Mouse (Mus musculus): Measurements from ENCODE around the gene Rftn1. TPM values are rescaled to one million over a fixed set of nuclear protein-coding genes. Genes with fewer than 3 reads are reported as not detected.

Rftn1 gene
- total and polyA plus RNA-seq, 2 experiments = 2.6 to 3.1 TPM

- DNase-seq (ENCODE audit: extremely low read depth, low read depth, low spot score) = no peak
- Histone ChIP-seq H3K27ac (replicated peaks; ENCODE audit: insufficient read depth, low read depth, low read length) (no peak overlapping the region), H3K9ac (ENCODE audit: low read depth, low read length) (no peak overlapping the region), H3K27me3 (ENCODE audit: control insufficient read depth, insufficient read depth, low read length) (no peaks in the 10 kb centered on the region), H3K4me1 (ENCODE audit: control insufficient read depth, insufficient read depth, low read length) (no peaks in the 10 kb centered on the region), H3K36me3 (ENCODE audit: control insufficient read depth, insufficient read depth, low read length) (no peaks in the 10 kb centered on the region), H3K4me3 (ENCODE audit: insufficient read depth, low read depth, low read length) (no peak overlapping the region), H3K79me2 (ENCODE audit: control insufficient read depth, insufficient read depth, low read length) (no peaks in the 10 kb centered on the region)
- 86% methylated on average over 14 of the region's 14 CpGs for WGBS
- no peak for TF ChIP-seq CTCF (IDR thresholded peaks at IDR 0.05; ENCODE audit: low read depth, low read length)
- no peak for TF ChIP-seq POLR2A (IDR thresholded peaks at IDR 0.05; ENCODE audit: extremely low read depth, insufficient read depth, low read length)
These were observed 153.6 kb downstream of the Rftn1 start for GRCm38 (mm10) chr17:50036751-50037385.

- TF ChIP-seq CTCF (IDR thresholded peaks at IDR 0.05; ENCODE audit: low read depth, low read length) (no peak), POLR2A (IDR thresholded peaks at IDR 0.05; ENCODE audit: extremely low read depth, insufficient read depth, low read length) (no peak)
- Histone ChIP-seq H3K36me3 (ENCODE audit: control insufficient read depth, insufficient read depth, low read length) (no peaks in the 10 kb centered on the region), H3K27ac (replicated peaks; ENCODE audit: insufficient read depth, low read depth, low read length) (no peak overlapping the region), H3K79me2 (ENCODE audit: control insufficient read depth, insufficient read depth, low read length) (no peaks in the 10 kb centered on the region), H3K4me3 (ENCODE audit: insufficient read depth, low read depth, low read length) (no peak overlapping the region), H3K27me3 (ENCODE audit: control insufficient read depth, insufficient read depth, low read length) (no peaks in the 10 kb centered on the region), H3K4me1 (ENCODE audit: control insufficient read depth, insufficient read depth, low read length) (no peaks in the 10 kb centered on the region), H3K9ac (ENCODE audit: low read depth, low read length) (no peak overlapping the region)
- WGBS = 72% methylated on average over 6 of the region's 6 CpGs
- no peak for DNase-seq (ENCODE audit: extremely low read depth, low read depth, low spot score)
These were observed 156.8 kb downstream of the Rftn1 start for GRCm38 (mm10) chr17:50033698-50034097.

DNA sequence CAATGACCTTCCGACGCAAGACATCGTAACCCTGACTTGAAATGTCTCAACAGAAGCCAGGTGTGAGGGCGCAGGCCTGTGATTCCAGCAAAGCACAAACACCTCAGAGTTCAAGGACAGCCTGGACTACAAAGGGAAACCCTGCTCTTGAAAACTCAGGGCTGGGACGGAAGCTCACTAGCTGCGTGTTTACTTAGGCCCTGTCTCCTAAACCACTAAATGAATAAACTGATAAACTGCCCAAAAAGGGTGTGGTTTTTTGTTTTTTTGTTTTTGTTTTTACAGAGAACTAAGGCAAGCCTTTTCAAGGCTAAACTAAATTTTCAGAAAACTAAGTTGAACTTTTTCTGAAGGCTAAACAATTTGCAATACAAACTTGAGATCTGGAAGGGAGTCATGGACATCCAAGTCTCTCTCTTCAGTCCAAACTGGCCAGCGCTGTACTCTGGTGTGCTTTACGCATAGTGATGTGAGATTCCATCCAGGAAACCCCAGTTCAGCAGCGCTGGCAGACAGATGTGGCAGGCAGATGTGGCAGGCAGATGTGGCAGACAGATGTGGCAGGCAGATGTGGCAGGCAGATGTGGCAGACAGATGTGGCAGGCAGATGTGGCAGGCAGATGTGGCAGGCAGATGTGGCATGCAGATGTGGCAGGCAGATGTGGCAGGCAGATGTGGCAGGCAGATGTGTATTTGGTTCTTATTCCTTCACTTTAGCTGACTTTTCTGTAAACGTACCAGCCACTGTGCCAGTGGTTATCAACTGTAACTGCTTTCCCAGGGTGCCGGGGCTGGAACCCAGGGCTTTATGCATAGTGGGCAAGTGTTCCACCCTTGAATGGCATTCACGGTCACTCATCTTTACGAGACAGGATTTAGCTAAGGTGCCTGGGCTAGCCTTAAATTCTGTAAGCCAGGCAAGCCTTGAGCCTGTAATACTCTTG lies 158.7 kb downstream of the Rftn1 start:
- no peaks in the 10 kb centered on the region for H3K27me3 ChIP-seq (ENCODE audit: control insufficient read depth, insufficient read depth, low read length)
- no peak overlapping the region for H3K27ac ChIP-seq (replicated peaks; ENCODE audit: insufficient read depth, low read depth, low read length)
- TF ChIP-seq POLR2A (IDR thresholded peaks at IDR 0.05; ENCODE audit: extremely low read depth, insufficient read depth, low read length) = no peak
- no peak for TF ChIP-seq CTCF (IDR thresholded peaks at IDR 0.05; ENCODE audit: low read depth, low read length)
- no peak for DNase-seq (ENCODE audit: extremely low read depth, low read depth, low spot score)
- H3K36me3 ChIP-seq (ENCODE audit: control insufficient read depth, insufficient read depth, low read length) = no peaks in the 10 kb centered on the region
- no peaks in the 10 kb centered on the region for H3K79me2 ChIP-seq (ENCODE audit: control insufficient read depth, insufficient read depth, low read length)
- H3K4me1 ChIP-seq (ENCODE audit: control insufficient read depth, insufficient read depth, low read length) = no peaks in the 10 kb centered on the region
- no peak overlapping the region for H3K9ac ChIP-seq (ENCODE audit: low read depth, low read length)
- WGBS = 71% methylated on average over 13 of the region's 13 CpGs
- H3K4me3 ChIP-seq (ENCODE audit: insufficient read depth, low read depth, low read length) = no peak overlapping the region

- Histone ChIP-seq H3K27ac (replicated peaks; ENCODE audit: insufficient read depth, low read depth, low read length) (no peak overlapping the region), H3K4me3 (ENCODE audit: insufficient read depth, low read depth, low read length) (no peak overlapping the region), H3K36me3 (ENCODE audit: control insufficient read depth, insufficient read depth, low read length) (no peaks in the 10 kb centered on the region), H3K4me1 (ENCODE audit: control insufficient read depth, insufficient read depth, low read length) (no peaks in the 10 kb centered on the region), H3K9ac (ENCODE audit: low read depth, low read length) (no peak overlapping the region), H3K79me2 (ENCODE audit: control insufficient read depth, insufficient read depth, low read length) (no peaks in the 10 kb centered on the region), H3K27me3 (ENCODE audit: control insufficient read depth, insufficient read depth, low read length) (no peaks in the 10 kb centered on the region)
- 72% methylated on average over 1 of the region's 1 CpGs for WGBS
- TF ChIP-seq CTCF (IDR thresholded peaks at IDR 0.05; ENCODE audit: low read depth, low read length) (no peak), POLR2A (IDR thresholded peaks at IDR 0.05; ENCODE audit: extremely low read depth, insufficient read depth, low read length) (no peak)
- no peak for DNase-seq (ENCODE audit: extremely low read depth, low read depth, low spot score)
These were observed 164.8 kb downstream of the Rftn1 start for GRCm38 (mm10) chr17:50025651-50026050.

DNA sequence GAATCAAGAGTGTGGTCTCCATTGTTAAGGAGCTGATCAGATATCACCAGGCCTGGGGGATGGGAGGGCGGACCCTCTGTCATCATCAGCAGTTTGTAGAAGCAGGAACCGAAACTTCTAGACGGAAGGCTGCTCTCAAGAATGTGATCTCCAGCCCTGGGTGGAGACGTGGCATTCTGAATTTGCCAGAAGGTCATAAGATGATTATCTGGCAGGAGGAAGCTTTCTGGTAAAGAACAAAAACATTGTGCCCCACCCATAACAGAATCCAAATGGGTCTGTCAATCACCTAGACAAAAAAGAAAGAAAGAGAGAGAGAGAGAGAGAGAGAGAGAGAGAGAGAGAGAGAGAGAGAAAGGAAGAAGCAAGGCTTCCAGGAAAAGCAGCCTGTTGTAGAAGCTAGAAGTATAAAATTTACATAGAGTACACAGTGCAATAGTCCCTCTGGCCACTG lies 165.3 kb downstream of the Rftn1 start:
- no peaks in the 10 kb centered on the region for H3K36me3 ChIP-seq (ENCODE audit: control insufficient read depth, insufficient read depth, low read length)
- TF ChIP-seq CTCF (IDR thresholded peaks at IDR 0.05; ENCODE audit: low read depth, low read length) = no peak
- no peak for TF ChIP-seq POLR2A (IDR thresholded peaks at IDR 0.05; ENCODE audit: extremely low read depth, insufficient read depth, low read length)
- no peaks in the 10 kb centered on the region for H3K4me1 ChIP-seq (ENCODE audit: control insufficient read depth, insufficient read depth, low read length)
- H3K4me3 ChIP-seq (ENCODE audit: insufficient read depth, low read depth, low read length) = no peak overlapping the region
- no peaks in the 10 kb centered on the region for H3K27me3 ChIP-seq (ENCODE audit: control insufficient read depth, insufficient read depth, low read length)
- no peak overlapping the region for H3K9ac ChIP-seq (ENCODE audit: low read depth, low read length)
- H3K79me2 ChIP-seq (ENCODE audit: control insufficient read depth, insufficient read depth, low read length) = no peaks in the 10 kb centered on the region
- peak; percentile 38 for DNase-seq (ENCODE audit: extremely low read depth, low read depth, low spot score)
- H3K27ac ChIP-seq (replicated peaks; ENCODE audit: insufficient read depth, low read depth, low read length) = no peak overlapping the region
- 66% methylated on average over 4 of the region's 4 CpGs for WGBS
